Mouse (Mus musculus): ENCODE data around the gene Itgb3. TPM values are rescaled to one million over a fixed set of nuclear protein-coding genes. Genes with fewer than 3 reads are reported as not detected.

Itgb3 gene
- polyA plus RNA-seq, 1 experiment, result 181 TPM

DNA sequence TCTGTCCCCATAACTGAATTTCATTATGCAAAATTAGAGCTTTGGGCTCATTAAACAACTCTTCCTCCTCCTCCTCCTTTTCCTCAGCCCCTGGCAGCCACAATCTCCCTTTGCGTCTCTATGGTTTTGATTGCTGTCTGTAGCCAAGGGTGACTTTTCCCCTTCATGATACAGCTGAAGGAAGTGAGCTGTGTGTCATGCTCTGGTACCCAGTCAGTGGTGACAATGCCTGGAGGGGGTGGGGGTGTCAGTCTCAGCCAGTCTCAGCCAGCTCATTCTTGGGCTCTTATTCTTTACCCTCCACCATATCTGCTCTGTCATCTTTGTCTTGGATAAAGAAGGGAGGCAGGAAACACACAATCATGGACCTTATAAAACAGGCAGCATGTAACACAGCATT is 23.5 kb downstream of the Itgb3 start:
- peaks cover 98% of the 10 kb centered on the region for H3K4me1 ChIP-seq
- H3K4me3 ChIP-seq (replicated peaks), result peak overlapping the region; percentile 70
- no peaks in the 10 kb centered on the region for H3K27me3 ChIP-seq (replicated peaks)

DNA sequence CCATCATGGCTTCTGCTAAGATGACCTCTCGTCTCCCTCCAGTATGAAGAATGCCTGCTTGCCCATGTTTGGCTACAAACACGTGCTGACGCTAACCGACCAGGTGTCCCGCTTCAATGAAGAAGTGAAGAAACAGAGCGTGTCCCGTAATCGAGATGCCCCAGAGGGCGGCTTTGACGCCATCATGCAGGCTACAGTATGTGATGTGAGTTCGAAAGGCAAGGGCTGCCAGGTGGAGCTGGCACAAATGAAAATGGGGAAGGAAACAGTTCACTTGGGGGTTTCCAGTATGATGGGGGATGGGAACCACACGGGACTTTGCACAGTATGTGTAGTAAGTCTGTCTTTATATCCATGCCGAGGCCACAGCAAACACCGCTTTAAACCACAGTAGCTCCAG is 29.2 kb downstream of the Itgb3 start:
- Histone ChIP-seq H3K4me3 (replicated peaks) (peak overlapping the region; percentile 59), H3K36me3 (replicated peaks; ENCODE audit: low read length) (peaks cover 100% of the 10 kb centered on the region), H3K4me1 (peaks cover 98% of the 10 kb centered on the region), H3K9me3 (no peaks in the 10 kb centered on the region), H3K27me3 (replicated peaks) (no peaks in the 10 kb centered on the region)
- TF ChIP-seq FLI1 (IDR thresholded peaks at IDR 0.05; ENCODE audit: low read length), result no peak
- TF ChIP-seq GATA1 (IDR thresholded peaks at IDR 0.05; ENCODE audit: borderline replicate concordance, low read length), result no peak

More for the DNA sequence above, 23.5 kb downstream of the Itgb3 start:
- Histone ChIP-seq H3K9me3 (no peaks in the 10 kb centered on the region), H3K36me3 (replicated peaks; ENCODE audit: low read length) (peaks cover 100% of the 10 kb centered on the region)
- no peak for TF ChIP-seq GATA1 (IDR thresholded peaks at IDR 0.05; ENCODE audit: borderline replicate concordance, low read length)

DNA sequence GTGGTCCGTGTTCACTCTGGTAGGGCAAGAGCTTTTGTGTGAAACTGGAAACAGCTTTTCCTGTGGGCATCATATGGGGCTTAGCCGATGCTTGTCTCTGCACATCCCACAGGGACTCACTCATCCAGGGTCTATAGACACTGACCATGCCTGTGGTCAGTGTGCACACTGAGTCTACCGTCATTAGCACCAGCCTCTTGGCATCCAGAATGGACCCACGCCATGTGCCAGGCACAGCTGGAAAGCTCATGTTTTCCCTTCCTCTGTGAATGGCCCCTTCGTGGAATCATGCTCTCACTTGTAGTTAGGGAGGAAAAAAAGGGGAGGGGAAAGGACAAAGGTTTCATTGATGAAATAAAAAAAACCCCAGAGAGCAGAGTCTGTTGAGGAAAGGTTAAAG is 30.2 kb downstream of the Itgb3 start:
- no peaks in the 10 kb centered on the region for H3K9me3 ChIP-seq
- H3K4me1 ChIP-seq, result peaks cover 98% of the 10 kb centered on the region
- H3K4me3 ChIP-seq (replicated peaks), result peak overlapping the region; percentile 71
- no peak for TF ChIP-seq GATA1 (IDR thresholded peaks at IDR 0.05; ENCODE audit: borderline replicate concordance, low read length)
- no peak for TF ChIP-seq FLI1 (IDR thresholded peaks at IDR 0.05; ENCODE audit: low read length)
- H3K36me3 ChIP-seq (replicated peaks; ENCODE audit: low read length), result peaks cover 100% of the 10 kb centered on the region
- H3K27me3 ChIP-seq (replicated peaks), result no peaks in the 10 kb centered on the region

DNA sequence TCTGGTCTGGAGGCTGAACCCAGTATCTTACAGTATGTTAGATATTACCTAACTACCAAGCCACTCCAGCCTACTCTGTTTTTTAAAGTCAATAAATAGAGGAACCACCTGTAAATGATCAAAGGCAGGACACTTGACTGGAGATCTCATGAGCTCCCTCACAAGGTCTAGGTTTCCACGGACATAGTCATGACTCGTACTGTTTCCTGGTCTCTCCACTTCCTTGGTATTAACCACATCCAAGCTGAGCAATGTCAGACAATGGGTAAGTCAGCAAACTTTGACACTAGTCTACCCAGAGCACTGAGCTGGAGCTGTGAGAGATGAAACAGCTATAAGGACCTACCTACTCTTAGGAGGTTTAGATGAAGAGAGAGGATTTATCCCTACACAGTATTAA is 31.1 kb downstream of the Itgb3 start:
- H3K27me3 ChIP-seq (replicated peaks), result no peaks in the 10 kb centered on the region
- H3K9me3 ChIP-seq, result no peaks in the 10 kb centered on the region
- H3K4me3 ChIP-seq (replicated peaks), result no peak overlapping the region
- TF ChIP-seq FLI1 (IDR thresholded peaks at IDR 0.05; ENCODE audit: low read length), result no peak
- no peak for TF ChIP-seq GATA1 (IDR thresholded peaks at IDR 0.05; ENCODE audit: borderline replicate concordance, low read length)
- H3K4me1 ChIP-seq, result peaks cover 98% of the 10 kb centered on the region
- peaks cover 100% of the 10 kb centered on the region for H3K36me3 ChIP-seq (replicated peaks; ENCODE audit: low read length)

DNA sequence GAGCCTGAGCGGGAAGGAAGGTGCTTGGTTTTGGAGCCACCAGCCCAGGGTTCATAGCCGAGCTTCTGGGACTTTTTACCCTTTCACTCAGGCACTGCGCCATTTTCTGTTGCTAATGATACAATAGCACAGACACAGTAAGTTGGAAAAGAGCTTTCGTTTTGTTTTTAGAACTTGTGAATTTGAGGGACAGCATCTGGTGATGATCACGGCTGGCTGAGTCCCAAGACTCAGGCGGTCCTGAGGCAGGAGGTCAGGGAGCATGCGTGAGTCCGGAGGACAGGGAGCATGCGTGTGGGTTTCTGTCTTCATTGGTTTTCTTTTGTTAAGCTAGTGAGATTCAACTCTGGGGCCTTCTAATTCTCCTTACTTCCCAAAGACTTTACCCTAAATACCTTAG is 31.8 kb downstream of the Itgb3 start:
- Histone ChIP-seq H3K4me1 (peaks cover 99% of the 10 kb centered on the region), H3K36me3 (replicated peaks; ENCODE audit: low read length) (peaks cover 100% of the 10 kb centered on the region), H3K4me3 (replicated peaks) (no peak overlapping the region), H3K9me3 (no peaks in the 10 kb centered on the region), H3K27me3 (replicated peaks) (no peaks in the 10 kb centered on the region)
- TF ChIP-seq GATA1 (IDR thresholded peaks at IDR 0.05; ENCODE audit: borderline replicate concordance, low read length) (no peak), FLI1 (IDR thresholded peaks at IDR 0.05; ENCODE audit: low read length) (no peak)

DNA sequence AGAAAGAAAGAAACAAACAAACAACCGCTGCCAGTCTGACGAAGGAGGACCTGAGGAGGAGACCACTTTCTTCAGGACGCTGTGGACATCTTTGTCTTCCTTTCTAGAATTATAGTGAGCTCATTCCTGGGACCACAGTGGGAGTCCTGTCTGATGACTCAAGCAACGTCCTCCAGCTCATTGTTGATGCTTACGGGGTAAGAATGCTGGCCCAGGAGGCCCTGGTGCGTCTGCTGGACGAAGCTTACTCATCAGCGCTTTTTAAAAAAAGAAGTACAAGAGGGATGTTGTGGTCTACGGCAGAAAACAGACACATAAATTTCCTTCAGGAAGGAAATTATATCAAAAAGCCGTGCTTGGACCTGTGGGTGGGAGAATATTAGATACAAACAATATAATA is 33.1 kb downstream of the Itgb3 start:
- no peak for TF ChIP-seq GATA1 (IDR thresholded peaks at IDR 0.05; ENCODE audit: borderline replicate concordance, low read length)
- TF ChIP-seq FLI1 (IDR thresholded peaks at IDR 0.05; ENCODE audit: low read length), result no peak
- H3K9me3 ChIP-seq, result no peaks in the 10 kb centered on the region
- H3K4me3 ChIP-seq (replicated peaks), result no peak overlapping the region
- peaks cover 100% of the 10 kb centered on the region for H3K36me3 ChIP-seq (replicated peaks; ENCODE audit: low read length)
- peaks cover 98% of the 10 kb centered on the region for H3K4me1 ChIP-seq
- no peaks in the 10 kb centered on the region for H3K27me3 ChIP-seq (replicated peaks)

DNA sequence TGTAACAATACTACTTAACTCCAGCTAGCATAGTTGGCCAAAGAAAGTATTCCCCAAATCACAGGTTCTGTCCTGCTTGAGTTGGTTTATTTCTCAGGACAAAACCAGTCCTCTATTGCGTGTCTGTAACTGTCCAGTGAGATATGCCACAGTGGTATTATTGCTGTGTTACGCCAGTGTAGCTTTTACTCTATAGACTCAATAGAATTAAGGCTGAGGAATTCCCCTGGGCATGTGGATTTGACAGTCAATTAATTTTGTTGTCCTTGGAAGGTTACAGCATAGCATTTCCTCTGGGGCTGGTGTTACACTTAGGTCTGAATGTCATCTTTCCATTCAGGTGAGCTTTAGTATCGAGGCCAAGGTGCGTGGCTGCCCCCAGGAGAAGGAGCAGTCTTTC is 35.4 kb downstream of the Itgb3 start:
- H3K4me3 ChIP-seq (replicated peaks), result peak overlapping the region; percentile 76
- H3K36me3 ChIP-seq (replicated peaks; ENCODE audit: low read length), result peaks cover 100% of the 10 kb centered on the region
- TF ChIP-seq FLI1 (IDR thresholded peaks at IDR 0.05; ENCODE audit: low read length), result no peak
- no peak for TF ChIP-seq GATA1 (IDR thresholded peaks at IDR 0.05; ENCODE audit: borderline replicate concordance, low read length)
- H3K27me3 ChIP-seq (replicated peaks), result no peaks in the 10 kb centered on the region
- no peaks in the 10 kb centered on the region for H3K9me3 ChIP-seq
- H3K4me1 ChIP-seq, result peaks cover 98% of the 10 kb centered on the region

DNA sequence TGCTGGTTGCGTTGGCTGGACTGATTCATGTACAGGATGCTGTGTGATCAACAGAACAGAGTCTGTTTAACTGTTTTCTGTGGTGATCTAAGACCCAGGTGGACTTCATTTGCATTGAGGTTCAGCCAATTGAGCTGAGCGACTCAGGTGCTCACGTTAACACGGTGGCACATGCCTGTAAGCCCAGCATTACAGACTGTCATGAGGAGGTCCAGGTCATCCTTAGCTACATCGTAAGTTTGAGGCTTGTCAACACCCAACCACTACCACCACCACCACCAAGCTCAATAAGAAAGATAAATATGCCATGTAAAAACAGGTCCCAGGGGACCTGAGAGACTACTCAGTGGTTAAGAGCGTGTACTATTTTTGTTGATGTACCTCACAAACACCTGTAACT is 37.6 kb downstream of the Itgb3 start:
- H3K36me3 ChIP-seq (replicated peaks; ENCODE audit: low read length), result peaks cover 87% of the 10 kb centered on the region
- no peak for TF ChIP-seq FLI1 (IDR thresholded peaks at IDR 0.05; ENCODE audit: low read length)

DNA sequence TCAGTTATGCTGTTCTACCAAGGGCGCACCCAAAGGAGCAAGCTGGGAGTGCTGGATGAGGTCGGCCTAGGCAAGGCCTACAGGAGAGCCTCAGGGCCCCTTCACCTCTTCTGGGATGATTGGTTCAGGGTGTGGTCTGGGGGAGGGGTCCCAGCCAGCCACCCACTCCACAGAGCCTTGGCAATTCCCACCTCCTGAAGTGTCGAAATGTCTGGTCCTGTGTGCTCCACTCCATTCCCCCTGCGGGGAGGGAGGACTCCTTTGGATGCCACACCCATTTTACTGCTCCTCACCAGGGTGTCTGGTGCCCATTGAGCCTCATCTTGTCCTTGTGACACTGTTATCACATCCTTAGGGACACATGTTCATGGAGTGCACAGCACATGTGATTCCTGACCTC is 38.4 kb downstream of the Itgb3 start:
- no peaks in the 10 kb centered on the region for H3K9me3 ChIP-seq
- no peaks in the 10 kb centered on the region for H3K27me3 ChIP-seq (replicated peaks)
- peak overlapping the region; percentile 80 for H3K4me3 ChIP-seq (replicated peaks)
- peaks cover 78% of the 10 kb centered on the region for H3K4me1 ChIP-seq
- TF ChIP-seq FLI1 (IDR thresholded peaks at IDR 0.05; ENCODE audit: low read length), result no peak
- no peak for TF ChIP-seq GATA1 (IDR thresholded peaks at IDR 0.05; ENCODE audit: borderline replicate concordance, low read length)
- peaks cover 79% of the 10 kb centered on the region for H3K36me3 ChIP-seq (replicated peaks; ENCODE audit: low read length)

More for the DNA sequence above, 37.6 kb downstream of the Itgb3 start:
- no peaks in the 10 kb centered on the region for H3K9me3 ChIP-seq
- H3K4me1 ChIP-seq, result peaks cover 86% of the 10 kb centered on the region
- peak overlapping the region; percentile 64 for H3K4me3 ChIP-seq (replicated peaks)
- no peaks in the 10 kb centered on the region for H3K27me3 ChIP-seq (replicated peaks)

DNA sequence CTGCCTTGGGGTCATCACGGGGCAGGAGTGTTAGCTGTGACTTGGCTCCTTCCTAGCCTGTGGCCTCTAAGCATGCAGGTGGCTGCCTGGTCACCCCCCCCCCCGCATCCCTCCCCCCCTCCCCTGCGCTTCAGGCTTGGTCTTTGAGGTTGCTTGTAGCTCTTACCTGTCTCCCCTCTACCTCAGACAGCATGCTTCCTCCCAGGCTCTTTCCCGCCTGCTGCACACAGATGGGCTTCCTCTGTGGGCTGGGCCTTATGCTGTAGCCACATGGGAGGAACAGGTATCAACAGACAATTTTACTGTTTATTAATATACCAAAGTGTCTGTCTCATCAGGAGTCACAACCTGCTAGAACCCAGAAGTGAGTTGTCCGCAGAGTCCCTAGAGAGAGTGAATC is 38.8 kb downstream of the Itgb3 start:
- Histone ChIP-seq H3K4me3 (replicated peaks) (peak overlapping the region; percentile 80), H3K36me3 (replicated peaks; ENCODE audit: low read length) (peaks cover 75% of the 10 kb centered on the region), H3K27me3 (replicated peaks) (no peaks in the 10 kb centered on the region), H3K9me3 (no peaks in the 10 kb centered on the region), H3K4me1 (peaks cover 74% of the 10 kb centered on the region)
- no peak for TF ChIP-seq FLI1 (IDR thresholded peaks at IDR 0.05; ENCODE audit: low read length)
- TF ChIP-seq GATA1 (IDR thresholded peaks at IDR 0.05; ENCODE audit: borderline replicate concordance, low read length), result no peak

Data from megakaryocyte, embryonic 14.5 days (primary cell).